Mouse (Mus musculus) embryonic fibroblast, embryonic 13.5 days (primary cell): ENCODE measurements around the gene Atrnl1.

Experiments used
- CTCF ChIP-seq: IDR thresholded peaks from 2 replicates; pipeline ENCODE4 v1.5.1; 2011; ENCODE audit warnings: mild to moderate bottlenecking, control low read depth, low read length, moderate library complexity, borderline replicate concordance; ENCODE audit not compliant: insufficient read depth
- POLR2A ChIP-seq: IDR thresholded peaks from 2 replicates; pipeline ENCODE4 v1.6.1; 2011; ENCODE audit warnings: low read depth, mild to moderate bottlenecking, control low read depth, low read length, moderate library complexity

DNA sequence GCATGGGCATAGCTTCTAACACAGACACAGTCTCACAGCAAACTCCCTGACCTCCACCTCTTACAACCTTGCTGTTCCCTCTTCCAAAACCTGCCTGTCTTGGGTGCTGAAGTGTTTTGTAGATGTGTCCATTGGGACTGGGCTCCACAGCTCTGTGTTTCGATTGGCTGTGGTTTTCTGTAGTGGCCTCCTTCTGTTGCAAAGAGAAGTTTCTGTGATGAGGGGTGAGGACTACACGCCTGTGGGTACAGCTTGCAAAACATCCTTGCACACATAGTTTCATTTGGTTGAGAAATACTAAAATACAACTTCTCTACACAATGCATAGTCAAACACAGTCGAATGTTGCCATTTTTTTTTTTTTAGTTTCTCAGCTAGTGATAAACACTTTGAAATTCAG lies 512.8 kb downstream of the Atrnl1 start:
- TF ChIP-seq POLR2A (no peak), CTCF (no peak)
